12 mouse cellular contexts compared by ENCODE assay signal in genomic region chr8:88447406-88447805, GRCm38 (mm10).
DNase-seq lines count a peak whose midpoint lies in the region; ATAC-seq lines count a peak whose summit lies in the region.
"Had no signal": no experiment of that assay in that cellular context is flagged by ENCODE, and none has a peak within 500 bp of the region (broad histone marks: within the 10 kb centered on the region; RNA-seq: fewer than 3 reads in every experiment).

No protein-coding gene starts in this region.

- 26% methylated on average over 6 of the region's 6 CpGs for WGBS in hindbrain, embryonic 16.5 days
- WGBS in neural tube, embryonic 14.5 days = 31% methylated on average over 6 of the region's 6 CpGs

- no peak overlapping the region for H3K4me3 ChIP-seq in hindbrain, embryonic 16.5 days (ENCODE audit: low read length)
- H3K4me3 ChIP-seq in neural tube, embryonic 14.5 days (ENCODE audit: low read depth, low read length) = no peak overlapping the region
- H3K4me3 ChIP-seq: embryonic facial prominence, embryonic 12.5 days had no signal

- DNase-seq in cerebellum, adult 11 months = peak; percentile 26
- DNase-seq in retina, postnatal 1 day = peak; percentile 74
- DNase-seq in retina, embryonic 14.5 days (ENCODE audit: low spot score) = no peak
- no peak for DNase-seq in heart, postnatal 25 days (ENCODE audit: low spot score)
- DNase-seq in spleen, adult 18-20 months = no peak
- DNase-seq: heart, adult 18-20 months; kidney, postnatal 25 days; thymus, postnatal 4 days had no signal

- peak overlapping the region; percentile 67 for H3K27ac ChIP-seq in hindbrain, embryonic 16.5 days (ENCODE audit: low read depth, low read length)
- peak overlapping the region; percentile 55 for H3K27ac ChIP-seq in neural tube, embryonic 14.5 days (ENCODE audit: low read depth, low read length)
- H3K27ac ChIP-seq: embryonic facial prominence, embryonic 12.5 days had no signal

- no peak for ATAC-seq in cerebellum, adult (ENCODE audit: insufficient number of reproducible peaks, low FRiP score, low TSS enrichment)
- ATAC-seq in hindbrain, embryonic 16.5 days = peak; percentile 87
- ATAC-seq in neural tube, embryonic 14.5 days (ENCODE audit: low read depth) = peak; percentile 65; the same call in 1 of the 2 replicates

- H3K9me3 ChIP-seq in hindbrain, embryonic 16.5 days (ENCODE audit: control insufficient read depth, low read length) = no peaks in the 10 kb centered on the region
- H3K9me3 ChIP-seq in neural tube, embryonic 14.5 days (ENCODE audit: control insufficient read depth, low read length) = no peaks in the 10 kb centered on the region
- H3K9me3 ChIP-seq: embryonic facial prominence, embryonic 12.5 days had no signal

- H3K4me1 ChIP-seq in hindbrain, embryonic 16.5 days (ENCODE audit: control insufficient read depth, insufficient read depth, low read depth, low read length) = peaks cover 25% of the 10 kb centered on the region
- H3K4me1 ChIP-seq in neural tube, embryonic 14.5 days (ENCODE audit: control insufficient read depth, insufficient read depth, low read length) = no peaks in the 10 kb centered on the region; the same call in 1 of the 2 replicates

- H3K27me3 ChIP-seq in hindbrain, embryonic 16.5 days (replicated peaks; ENCODE audit: control insufficient read depth, insufficient read depth, low read length) = peaks cover 8% of the 10 kb centered on the region; the same call in 1 of the 2 replicates
- peaks cover 3% of the 10 kb centered on the region; the same call in 1 of the 2 replicates for H3K27me3 ChIP-seq in neural tube, embryonic 14.5 days (ENCODE audit: control insufficient read depth, insufficient read depth, low read length)

- no peak overlapping the region; the same call in 1 of the 2 replicates for H3K4me2 ChIP-seq in hindbrain, embryonic 16.5 days (ENCODE audit: low read length)
- H3K4me2 ChIP-seq in neural tube, embryonic 14.5 days (ENCODE audit: low read depth, low read length) = no peak overlapping the region
- H3K4me2 ChIP-seq: embryonic facial prominence, embryonic 12.5 days had no signal

- no peak overlapping the region for H3K9ac ChIP-seq in hindbrain, embryonic 16.5 days (ENCODE audit: low read depth, low read length)
- no peak overlapping the region for H3K9ac ChIP-seq in neural tube, embryonic 14.5 days (replicated peaks; ENCODE audit: low read depth, low read length)
- H3K9ac ChIP-seq: embryonic facial prominence, embryonic 12.5 days had no signal

- intact Hi-C loops in heart, postnatal 25 days (cut with DNase I) = no loop called here

- H3K36me3 ChIP-seq in hindbrain, embryonic 16.5 days (ENCODE audit: control insufficient read depth, insufficient read depth, low read length) = no peaks in the 10 kb centered on the region
- H3K36me3 ChIP-seq in neural tube, embryonic 14.5 days (ENCODE audit: control insufficient read depth, insufficient read depth, low read length) = no peaks in the 10 kb centered on the region
- H3K36me3 ChIP-seq: embryonic facial prominence, embryonic 12.5 days had no signal

Comparison
In these comparisons a context has a peak if more than half of its experiments do, and no peak if none do; other contexts are left out.
1. DNase-seq: peak in cerebellum, adult 11 months (single experiment) and retina, postnatal 1 day (single experiment); none in retina, embryonic 14.5 days (single experiment), heart, postnatal 25 days (single experiment) and spleen, adult 18-20 months (0 of 2).